Mouse (Mus musculus): ENCODE measurements around the gene Tspoap1.

Gene Tspoap1

GRCm38 (mm10) chr11:87814831-87815230 lies 54.5 kb downstream of the Tspoap1 start:
- DNase-seq (ENCODE audit: low spot score), result no peak

GRCm38 (mm10) chr11:87816707-87817442 lies 56.5 kb downstream of the Tspoap1 start:
- DNase-seq (ENCODE audit: low spot score), result peak; percentile 73

- peak; percentile 49 for DNase-seq (ENCODE audit: low spot score)
Observed at GRCm38 (mm10) chr11:87817443-87817773, 57.1 kb downstream of the Tspoap1 start.

GRCm38 (mm10) chr11:87821502-87821901 lies 61.2 kb downstream of the Tspoap1 start:
- no peak for DNase-seq (ENCODE audit: low spot score)

- peak; percentile 28 for DNase-seq (ENCODE audit: low spot score)
Observed at GRCm38 (mm10) chr11:87828239-87828900, 68.0 kb downstream of the Tspoap1 start, which contains the start of gene Lpo. Lpo (minus strand) TSS chr11:87828289.
